Mouse (Mus musculus) thymus, postnatal 0 days (tissue): ENCODE measurements at regions not wholly inside any gene's neighbourhood (a gene's known extent, or its start where the extent isn't known, plus 50 kb on each side); places are given as distances from the start of the nearest gene placed in this dataset.

Source experiments
- DNase-seq: peaks from one replicate; pipeline ENCODE4 v3.0.0-alpha.2; 2015; ENCODE audit warnings: low spot score

DNA sequence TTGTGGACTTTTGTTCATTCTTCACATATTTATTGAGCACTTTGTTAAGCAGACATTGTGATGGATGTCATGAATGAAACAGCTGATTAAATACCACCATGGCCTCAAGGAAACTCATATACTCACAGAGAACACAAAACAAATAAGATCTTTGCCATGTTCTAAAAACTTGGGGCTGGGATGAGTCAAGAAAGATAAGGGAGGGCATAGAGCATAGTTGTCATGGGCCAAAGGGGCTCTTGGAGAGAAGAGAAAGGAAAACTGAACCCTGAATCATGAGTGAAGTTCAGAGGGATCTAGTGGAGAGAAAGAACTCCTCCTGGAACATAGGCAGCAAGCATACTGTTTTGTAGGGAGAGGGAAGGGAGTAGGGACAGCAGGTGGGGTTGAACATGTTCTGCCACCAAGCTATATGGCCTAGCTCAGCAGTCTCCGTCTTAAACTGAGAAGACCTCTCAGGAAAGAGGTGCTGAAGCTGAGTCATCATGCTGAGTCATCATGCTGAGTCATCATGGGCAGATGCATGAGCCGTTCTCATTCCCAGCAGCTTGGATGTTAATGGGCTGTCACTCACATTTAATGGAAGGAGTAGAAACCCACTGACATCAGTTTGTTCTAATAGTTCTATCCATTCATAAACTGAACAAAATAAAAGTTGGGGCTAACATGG, 69.6 kb downstream of the Cetn3 start:
- DNase-seq, result no peak

DNA sequence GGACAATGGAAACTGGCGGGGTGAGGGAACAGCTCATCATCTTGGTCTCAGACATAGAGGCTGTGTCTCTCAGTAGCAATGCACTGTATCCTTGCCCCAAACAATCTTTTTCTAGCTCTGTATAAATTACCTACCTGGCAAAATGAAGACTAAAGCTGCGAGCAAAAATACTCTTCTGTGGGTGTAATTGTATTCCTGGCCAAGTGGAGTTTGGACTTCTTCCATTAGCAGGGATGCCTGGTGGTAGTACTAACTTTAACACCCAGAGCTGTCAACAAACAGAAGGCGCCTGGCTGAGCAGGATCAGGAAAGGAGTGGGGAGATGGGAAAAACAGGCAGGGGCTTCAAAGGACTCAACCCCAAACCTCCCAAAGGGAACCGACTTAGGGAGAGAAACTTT, 73.2 kb downstream of the Cetn3 start:
- DNase-seq, result no peak

DNA sequence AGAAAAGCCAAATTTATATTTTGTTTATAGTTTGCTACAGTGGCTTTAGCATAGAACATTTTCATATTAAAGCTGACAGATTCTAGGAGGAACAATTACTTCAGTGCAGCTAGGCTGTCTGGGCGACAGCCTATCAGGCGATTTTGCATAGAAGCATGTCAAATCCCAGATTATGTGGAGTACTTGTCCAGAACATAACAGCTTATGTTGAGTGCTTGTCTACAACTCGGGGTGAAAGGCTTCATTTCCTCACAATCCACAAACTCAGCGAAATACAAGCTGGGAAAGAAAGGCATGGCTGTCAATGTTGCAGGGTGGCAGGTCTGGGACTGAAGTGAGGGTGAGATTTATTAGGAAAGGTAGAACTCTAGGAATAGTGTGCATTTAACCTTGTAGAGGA, 77.8 kb downstream of the Cetn3 start:
- DNase-seq, result no peak

DNA sequence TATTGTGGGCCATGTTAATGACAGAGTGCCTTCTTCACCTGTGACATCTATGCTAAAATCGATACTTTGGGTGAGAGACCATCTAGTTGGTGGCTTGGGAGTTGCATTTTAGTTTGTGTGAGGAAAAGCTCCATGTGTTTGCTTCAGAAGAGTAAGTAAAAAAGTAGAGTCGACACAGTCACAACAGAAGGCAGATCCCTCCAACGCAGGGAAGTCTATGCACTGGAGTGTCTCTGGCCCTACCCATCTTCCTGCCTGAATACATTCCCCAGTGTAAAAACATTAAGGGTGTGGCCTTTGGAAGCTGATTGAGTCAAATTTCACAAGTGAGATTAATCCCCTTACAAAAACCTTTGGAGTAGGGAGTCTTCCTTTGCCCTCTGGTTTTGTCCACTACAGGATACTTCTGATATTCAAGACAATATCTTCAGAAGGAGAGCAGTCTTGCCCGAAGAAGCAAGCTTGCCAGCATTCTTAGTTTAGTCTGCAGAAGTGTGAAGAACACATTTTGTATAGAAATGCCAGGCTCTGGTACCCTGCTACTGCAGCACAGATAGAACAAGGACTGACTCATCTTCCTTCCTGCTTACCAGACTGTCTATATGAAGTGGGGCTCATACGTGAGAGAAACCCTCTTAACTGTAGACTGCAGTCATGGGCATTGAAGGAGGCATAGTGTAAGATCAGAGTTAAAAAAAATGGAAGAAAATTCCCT, 79.2 kb downstream of the Cetn3 start:
- no peak for DNase-seq

DNA sequence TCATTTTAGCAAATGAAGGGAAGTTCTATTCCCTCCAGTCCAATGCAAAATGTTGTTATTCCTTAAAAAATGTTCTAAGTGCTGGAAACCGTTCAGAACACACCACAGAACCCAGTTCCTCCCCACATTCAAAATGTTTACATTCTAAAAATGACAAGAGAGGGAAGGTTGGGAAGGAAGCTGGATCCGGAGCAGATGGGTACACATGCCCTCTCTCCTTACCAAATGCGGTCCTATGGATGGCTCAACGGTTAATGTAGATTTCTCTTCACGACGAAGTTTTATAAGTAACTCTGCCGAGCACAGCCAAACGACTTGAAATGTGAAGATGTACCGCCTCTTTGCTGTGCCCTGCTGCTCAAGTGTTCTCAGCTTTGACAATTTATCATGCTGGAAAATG, 88.3 kb downstream of the Cetn3 start:
- no peak for DNase-seq

DNA sequence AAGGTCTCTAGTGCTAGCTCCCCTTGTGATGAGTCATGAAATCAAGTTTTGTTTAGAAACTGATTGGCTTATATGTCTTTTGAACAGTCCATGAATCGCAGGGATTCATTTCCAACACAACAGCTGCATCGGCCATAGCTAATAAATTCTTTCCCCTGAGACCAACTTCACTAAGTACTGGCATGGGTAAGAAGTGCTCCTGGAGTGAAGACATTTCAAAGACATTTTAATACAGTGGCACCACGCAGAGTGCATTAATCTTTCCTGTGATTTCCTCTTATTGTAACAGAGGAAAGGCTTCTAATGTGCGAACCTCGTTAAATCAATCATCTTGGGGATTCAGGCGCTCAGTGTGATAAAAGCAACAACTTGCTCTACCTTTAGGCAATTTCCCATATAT, 103.0 kb downstream of the Cetn3 start:
- DNase-seq, result no peak

DNA sequence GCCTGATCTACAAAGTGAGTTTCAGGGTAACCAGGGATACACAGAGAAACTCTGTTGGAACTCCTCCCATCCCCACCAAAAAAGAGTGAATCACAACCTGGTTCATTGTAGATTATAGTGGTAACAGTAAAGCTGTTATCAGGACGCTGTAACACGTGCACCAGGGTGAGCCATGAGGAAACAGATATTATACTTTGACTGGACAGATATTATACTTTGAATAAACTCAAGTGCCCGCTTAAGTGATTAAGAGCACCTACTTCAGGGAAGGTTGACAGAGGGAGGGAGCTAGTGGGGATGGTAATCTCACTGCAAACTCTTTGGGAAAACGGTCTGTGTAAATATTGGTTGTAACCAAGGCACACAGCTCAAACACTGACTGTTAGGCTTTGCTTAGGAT, 147.4 kb downstream of the Cetn3 start:
- no peak for DNase-seq

DNA sequence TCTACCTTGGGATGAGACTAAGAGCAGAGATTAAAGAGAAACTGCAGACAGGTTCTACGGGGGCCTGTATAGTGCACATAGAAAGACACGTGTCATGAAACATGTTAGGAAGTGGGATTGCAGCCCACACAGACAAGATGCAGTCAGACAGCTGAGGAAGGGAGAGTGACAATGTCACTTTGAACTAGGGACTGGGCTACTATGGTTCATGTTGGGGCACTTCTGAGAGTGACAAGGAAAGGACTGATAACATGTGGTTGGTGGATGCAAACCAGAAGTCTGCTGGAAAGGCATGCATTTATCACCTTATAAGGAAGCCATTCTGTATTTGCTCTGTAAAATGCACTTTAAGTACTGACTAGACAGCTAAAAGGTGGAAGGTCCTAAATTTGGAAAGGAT, 148.3 kb downstream of the Cetn3 start:
- DNase-seq, result no peak

DNA sequence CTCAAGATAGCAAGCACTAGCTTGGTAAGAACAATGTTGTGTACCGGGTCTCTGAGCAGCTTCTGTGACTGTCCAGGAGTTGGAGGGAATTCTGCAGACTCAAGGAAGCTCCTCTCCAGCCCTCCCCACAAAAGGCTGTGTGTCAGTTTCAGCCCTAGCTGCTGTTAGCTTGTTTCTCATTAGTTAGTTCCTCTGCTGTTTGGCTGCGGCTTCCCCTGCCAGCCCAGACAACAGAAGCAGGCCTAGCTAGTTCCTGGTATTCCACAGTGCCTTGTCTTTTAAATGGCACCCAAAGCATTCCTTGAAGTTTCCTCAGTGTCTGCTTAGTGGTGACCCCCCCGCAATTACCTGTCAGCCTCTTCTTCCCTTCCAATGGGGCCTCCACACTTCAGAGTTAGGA, 154.2 kb downstream of the Cetn3 start:
- no peak for DNase-seq

DNA sequence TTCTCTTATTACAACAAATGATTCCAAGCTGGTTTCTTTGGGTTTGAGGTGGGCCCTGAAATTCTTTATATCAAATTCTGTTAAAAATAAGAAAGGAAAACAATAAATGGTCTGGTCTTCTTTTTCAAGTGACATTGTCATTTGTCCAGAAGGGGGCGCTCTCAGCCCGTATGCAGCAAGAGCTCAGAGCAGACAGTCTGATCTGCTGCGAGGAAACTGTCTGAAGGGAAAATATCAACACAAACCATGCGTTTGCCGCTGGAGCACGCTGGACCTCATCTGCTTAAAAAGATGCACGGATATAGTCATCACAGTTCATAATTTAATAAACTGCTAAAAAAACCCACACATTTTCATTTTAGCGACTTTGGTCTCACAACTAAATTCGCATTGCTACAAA, 161.2 kb downstream of the Cetn3 start:
- peak; percentile 69 for DNase-seq

DNA sequence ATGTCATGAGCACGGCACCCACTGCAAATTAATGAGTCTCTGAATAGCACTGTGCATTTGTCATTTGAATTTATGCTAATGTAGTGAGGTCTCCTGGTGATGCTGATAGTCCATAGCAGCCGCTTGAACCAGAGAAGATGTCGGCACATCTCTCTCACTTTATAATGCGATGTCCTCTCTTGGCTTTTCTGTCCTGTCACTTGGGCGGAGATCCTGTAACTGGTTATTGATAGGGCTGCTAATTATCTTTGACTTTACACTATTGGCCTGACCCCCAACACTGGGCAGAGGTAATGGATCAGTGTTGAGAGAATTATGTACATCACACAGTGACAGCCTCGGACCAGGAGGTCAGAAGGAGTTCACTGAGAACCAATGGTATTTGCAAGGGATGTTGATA, 161.6 kb downstream of the Cetn3 start:
- no peak for DNase-seq

DNA sequence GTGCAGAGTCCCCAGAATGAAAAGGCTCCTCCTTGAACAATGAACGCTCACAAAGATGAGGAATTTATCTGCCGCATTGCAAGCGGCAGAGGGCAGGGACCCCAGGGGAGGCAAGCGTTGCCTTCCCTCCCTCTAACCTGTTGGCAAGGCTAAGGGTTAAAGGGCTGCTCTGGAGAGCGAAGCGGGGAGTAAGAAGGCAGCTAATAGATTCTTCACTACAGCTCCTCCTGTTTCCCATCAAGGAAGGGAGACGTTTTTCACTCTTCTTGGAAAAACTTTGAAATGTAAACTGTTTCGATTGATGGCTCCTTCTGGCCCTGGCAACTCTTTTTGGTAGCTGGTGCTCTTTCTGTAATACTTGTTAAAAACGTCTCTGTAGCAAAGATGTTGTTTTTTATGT, 162.9 kb downstream of the Cetn3 start:
- no peak for DNase-seq

DNA sequence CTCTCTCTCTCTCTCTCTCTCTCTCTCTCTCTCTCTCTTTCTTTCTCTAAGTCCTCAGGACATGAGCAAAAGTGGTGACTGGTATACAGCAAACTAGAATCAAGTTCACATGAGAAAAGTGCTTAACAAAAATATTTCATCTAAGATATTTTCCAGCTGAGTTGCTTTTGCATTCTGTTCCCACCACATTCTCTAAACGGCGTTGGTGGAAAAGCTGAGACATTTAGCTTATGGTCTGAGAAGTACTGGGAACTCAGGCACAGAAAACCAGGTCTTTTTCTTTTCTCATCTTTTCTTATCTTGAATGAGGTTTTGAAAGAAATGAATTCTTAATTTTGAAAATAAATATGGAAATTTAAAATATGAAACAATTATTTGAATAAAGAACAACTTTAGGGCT, 182.6 kb downstream of the Cetn3 start:
- no peak for DNase-seq

DNA sequence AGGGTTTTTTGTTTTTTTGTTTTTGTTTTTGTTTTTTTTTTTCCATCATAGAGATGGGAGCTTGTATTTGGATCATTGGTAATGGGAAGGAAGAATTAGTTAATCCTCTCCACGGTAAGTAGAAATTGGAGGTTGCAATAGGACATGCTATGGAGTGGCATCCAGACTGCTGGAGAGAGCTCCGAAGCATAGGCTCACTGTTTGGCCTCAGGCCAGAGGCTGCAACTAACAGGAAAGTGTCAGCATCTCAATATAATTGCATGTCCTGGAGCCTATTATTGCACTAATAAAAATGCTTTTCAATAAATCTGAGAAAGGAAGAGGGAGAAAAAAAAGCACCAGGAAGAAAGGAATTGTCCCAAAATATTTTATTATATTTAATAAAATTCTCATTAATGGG, 193.0 kb downstream of the Cetn3 start:
- no peak for DNase-seq

DNA sequence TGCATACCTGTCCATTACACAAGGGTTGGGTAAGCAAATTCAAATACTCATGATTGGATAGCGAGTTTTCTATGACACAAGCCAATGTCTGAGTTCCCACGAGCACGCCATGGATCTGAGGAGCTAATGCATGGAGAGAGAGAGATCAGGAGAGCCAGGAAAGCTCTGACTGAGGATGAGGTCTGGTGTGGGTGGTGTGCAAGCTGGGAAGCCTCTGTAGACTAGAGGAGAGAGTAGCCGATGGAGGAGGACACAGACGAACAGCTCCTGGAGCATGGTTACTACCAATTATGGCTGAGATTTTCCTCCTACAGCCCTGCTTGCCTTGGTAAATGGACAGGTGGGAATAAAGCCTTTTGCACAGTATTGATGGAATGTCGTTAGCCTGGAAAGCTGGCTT, 195.1 kb downstream of the Cetn3 start:
- no peak for DNase-seq

DNA sequence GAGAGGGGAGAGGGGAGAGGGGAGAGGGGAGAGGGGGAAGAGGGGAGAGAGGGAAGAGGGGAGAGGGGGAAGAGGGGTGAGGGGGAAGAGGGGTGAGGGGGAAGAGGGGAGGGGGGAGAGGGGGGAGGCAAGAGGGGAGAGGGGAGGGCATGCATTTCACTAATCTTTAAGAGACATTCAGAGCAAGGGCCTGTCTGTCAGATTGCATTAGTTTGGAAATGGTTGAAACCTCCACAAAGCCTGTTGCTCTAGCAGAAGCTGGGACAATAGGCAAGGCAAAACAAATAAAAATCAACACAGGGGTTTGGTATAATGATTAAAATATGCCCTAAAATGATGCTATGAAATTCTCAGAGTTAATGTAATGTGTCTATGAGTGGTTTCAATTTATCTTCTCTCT, 196.4 kb downstream of the Cetn3 start:
- DNase-seq, result no peak

DNA sequence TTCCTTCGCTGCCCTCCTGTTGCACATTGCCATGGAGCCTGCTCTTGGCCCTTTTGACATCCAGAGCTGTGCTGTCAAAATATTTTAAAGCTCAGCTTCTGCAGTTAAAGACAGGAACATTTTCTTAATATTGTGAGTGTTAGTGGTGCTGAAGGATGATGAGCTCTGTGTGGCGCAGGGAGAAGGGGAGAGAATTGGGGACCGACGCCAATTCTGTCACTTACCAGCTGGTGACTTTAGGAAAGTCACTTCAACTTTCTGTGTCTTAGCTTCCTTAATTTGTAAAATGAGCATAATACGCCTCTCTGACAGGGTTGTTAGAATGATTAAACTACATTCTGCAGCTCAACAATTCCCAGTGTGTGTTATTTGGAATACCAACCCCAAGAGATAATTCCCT, 197.2 kb downstream of the Cetn3 start:
- DNase-seq, result no peak

DNA sequence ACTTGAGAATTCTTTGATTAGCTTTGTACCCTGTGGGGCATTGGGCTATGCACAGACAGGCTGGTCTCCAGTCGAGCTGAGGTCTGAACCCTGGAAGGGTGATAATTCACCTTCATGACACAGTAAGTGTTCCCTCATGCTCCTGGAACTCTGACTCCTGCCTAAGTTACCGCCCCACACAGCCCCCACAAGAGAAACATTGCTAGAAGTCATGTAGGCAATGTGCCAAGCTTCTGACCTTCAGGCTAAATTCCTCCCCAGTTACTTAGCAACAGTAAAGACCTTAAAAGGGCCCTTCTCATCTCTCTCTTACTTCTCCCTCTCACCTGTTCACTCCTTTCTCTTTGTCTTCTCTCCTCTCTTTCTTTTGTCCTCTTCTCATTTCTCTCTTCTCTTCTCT, 199.6 kb downstream of the Cetn3 start:
- DNase-seq, result no peak

DNA sequence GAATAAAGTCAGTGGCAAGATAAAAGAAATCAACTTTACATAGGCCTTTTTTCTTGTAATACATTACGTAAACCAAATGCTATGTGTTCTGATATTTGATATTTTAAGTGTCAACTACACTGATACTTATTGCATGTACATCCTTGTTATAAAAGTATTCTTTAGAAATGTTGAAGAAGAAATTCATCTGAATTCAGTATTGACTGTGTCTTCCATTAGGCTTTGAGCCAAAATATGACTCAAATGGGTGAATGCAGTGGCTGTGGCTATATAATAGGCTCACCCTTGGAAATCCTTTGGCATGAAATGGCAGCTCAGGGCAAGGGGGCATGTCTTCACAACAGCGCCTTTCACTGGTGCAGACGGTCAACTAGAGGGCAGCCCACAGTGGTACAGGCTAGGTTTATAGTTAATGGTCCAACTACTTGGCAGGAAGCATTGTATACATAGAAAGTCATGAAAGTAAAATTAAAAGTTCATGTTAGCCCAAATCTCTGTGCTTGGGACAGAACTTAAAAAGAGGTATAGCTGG, 217.9 kb downstream of the Cetn3 start:
- DNase-seq, result no peak

DNA sequence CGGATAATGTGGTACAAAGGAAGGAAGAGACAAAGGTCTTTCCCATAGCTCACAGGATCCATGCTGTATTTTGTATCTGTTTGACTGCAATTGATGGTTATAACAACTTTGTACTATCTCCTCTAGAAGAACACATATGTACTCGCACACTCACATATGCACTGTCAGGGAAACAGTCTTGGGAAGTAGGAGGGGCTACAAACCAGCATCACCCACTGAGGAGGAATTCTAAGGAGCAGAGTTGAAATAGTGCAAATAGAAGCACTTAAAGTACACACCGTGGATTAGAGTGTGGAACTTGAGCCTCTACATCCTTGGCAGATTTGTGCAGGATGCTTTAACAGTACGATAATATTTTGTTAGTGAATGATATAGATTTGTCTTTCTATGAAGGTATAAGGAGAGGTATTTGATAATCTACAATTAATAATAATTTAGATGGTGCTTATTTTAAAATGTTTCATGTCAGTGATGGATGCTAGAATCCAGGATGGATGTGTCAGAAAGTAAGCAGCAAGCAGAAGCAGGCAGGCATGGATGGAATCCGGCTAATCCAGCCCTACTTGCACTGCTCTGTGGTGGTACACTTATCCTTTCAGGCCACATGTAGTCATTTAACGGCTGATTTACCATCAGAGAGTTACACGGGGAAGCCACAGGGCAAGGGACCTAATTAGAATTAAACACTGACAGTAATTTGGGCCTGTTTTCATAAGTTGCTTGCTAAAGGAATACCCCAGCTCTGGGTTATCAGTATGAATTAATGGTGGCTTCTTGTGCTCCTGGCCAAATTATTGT, 223.3 kb downstream of the Cetn3 start:
- DNase-seq, result no peak

DNA sequence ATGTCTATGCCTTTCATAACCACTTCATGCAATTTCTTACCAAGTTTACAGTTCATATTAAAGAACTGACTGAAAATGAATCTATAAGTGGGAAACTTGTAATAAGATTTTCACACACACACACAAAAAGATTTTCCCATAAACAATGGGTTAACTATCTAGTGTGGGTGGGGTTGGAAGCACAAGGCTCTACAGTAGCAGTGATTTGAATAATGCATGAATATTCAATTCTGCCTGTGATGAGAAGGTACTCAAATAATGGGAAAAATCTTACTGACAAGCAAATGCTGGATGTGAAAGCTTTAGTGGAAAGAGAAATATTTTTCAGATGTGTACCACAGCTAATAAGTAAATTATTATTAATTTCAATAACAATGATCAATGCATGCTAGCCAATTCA, 224.3 kb downstream of the Cetn3 start:
- DNase-seq, result no peak

DNA sequence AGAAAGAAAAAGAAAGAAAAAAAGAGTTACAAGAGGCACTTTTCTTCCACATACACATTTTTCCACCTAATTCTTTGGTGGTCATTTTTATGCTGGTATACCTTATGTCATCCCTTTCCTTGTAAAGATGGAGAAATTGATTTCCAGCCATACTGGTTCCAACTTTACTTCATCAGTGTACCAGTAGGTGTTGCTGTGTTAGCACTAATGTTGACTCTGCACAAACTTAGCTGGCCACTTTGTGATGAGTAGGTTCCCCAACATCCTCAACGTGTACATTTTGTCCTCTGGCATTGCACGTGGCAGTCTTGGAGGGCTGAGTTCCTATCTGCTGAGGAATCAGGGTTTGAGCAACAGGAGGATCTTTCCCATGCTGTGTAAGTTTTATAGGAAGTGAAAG, 256.7 kb downstream of the Cetn3 start:
- no peak for DNase-seq
